Mouse (Mus musculus) splenic B cell, adult 2 months (primary cell): ENCODE measurements around the gene Mgat3.

Source experiments
- DNase-seq: peaks from one replicate; pipeline ENCODE4 v3.0.0-alpha.2; 2011; ENCODE audit warnings: low read depth, low spot score
- H3K27me3 ChIP-seq: 2 replicates; pipeline ENCODE4 v1.6.1; 2012; ENCODE audit warnings: mild to moderate bottlenecking, low read length, moderate library complexity, mixed read lengths; ENCODE audit not compliant: control insufficient read depth, poor library complexity, insufficient read depth, severe bottlenecking
- H3K36me3 ChIP-seq: 2 replicates; pipeline ENCODE4 v1.6.1; 2012; ENCODE audit warnings: mild to moderate bottlenecking, low read length, moderate library complexity, mixed read lengths; ENCODE audit not compliant: control insufficient read depth, poor library complexity, insufficient read depth, severe bottlenecking

The Mgat3 gene

DNA sequence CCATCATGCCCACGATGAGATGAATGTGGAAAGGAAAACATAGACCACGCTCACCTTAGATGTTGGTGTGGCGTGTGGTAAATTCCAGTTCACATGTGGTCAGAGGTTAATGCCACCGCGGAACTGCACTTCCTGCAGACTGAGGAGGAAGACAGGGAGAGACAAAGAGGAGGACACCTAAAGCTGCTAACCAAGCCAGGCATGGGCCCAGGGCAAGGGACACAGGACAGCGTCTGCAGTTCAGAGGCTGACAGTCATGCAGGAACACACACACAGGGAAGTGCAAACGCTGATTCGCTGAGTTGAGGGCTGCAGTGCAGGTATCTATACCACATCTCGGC lies 42.9 kb downstream of the Mgat3 start:
- no peak for DNase-seq
- Histone ChIP-seq H3K36me3 (no peaks in the 10 kb centered on the region), H3K27me3 (no peaks in the 10 kb centered on the region)

DNA sequence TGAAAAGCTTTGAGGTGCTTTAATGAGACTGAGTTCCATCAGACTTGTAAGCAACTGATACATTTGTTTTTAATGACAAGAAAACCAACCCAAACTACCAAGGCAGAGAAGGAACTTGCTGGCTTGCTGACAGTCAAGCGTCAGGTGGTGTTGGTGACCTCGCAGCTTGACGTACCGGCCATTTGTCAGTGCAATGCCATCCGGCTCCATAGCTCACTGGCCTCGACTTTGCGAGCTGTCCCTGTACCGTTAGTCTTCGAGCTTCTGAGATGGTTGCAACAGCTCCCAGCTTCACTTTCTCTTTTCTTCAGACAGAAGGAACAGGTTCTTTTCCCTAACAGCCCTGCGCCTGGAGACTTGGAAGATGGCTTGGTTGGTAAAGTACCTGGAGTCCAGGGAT lies 44.0 kb downstream of the Mgat3 start:
- no peaks in the 10 kb centered on the region for H3K36me3 ChIP-seq
- DNase-seq, result no peak
- H3K27me3 ChIP-seq, result no peaks in the 10 kb centered on the region

GRCm38 (mm10) chr15:80219211-80219610 lies 45.7 kb downstream of the Mgat3 start:
- peak; percentile 66 for DNase-seq
- Histone ChIP-seq H3K27me3 (no peaks in the 10 kb centered on the region), H3K36me3 (no peaks in the 10 kb centered on the region)

DNA sequence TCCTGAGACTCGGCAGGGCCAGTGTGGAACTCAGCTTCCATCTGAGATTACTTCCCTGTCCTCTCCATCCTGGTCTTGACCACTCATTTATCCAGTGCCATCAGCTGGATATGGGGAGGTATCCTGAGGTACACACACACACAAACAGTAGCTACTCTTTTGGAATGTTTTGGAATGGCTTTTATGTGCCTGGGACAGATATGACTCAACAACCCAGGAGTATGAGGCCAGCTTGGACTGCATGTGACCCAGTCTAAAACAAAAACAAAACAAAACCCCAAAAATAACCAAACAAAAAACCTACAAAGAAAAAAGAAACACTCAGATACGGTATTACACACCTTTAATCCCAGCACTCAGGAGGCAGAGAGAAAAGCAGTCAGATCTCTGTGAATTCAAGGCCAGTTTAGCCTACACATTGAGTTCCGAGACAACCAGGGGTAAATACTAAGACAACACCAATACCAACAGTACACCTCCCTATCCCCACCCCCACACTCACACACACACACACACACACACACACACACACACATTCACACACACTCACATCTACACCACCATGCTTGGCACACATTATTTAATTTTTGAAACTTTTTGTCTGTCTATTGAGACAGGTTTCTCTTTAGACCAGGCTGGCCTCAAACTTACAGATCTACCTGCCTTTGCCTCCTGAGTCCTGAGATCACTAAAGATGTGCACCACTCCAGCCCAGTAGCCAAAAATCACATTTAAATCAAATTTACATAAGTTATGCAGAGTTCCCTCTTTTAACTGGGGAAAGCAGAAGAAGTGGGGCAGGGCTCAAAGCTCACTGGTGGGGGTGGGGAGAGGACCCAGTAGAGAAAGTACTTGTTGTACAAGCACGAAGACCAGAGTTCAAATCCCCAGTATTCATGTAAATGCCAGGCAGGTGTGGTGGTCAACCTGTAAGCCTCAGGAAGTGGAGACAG lies 46.5 kb downstream of the Mgat3 start:
- H3K27me3 ChIP-seq, result no peaks in the 10 kb centered on the region
- peak; percentile 34 for DNase-seq
- no peaks in the 10 kb centered on the region for H3K36me3 ChIP-seq

GRCm38 (mm10) chr15:80221031-80221430 lies 47.5 kb downstream of the Mgat3 start:
- DNase-seq, result no peak
- H3K27me3 ChIP-seq, result no peaks in the 10 kb centered on the region
- no peaks in the 10 kb centered on the region for H3K36me3 ChIP-seq

- no peaks in the 10 kb centered on the region for H3K27me3 ChIP-seq
- no peak for DNase-seq
Measured at GRCm38 (mm10) chr15:80223751-80224150, 50.2 kb downstream of the Mgat3 start.

DNA sequence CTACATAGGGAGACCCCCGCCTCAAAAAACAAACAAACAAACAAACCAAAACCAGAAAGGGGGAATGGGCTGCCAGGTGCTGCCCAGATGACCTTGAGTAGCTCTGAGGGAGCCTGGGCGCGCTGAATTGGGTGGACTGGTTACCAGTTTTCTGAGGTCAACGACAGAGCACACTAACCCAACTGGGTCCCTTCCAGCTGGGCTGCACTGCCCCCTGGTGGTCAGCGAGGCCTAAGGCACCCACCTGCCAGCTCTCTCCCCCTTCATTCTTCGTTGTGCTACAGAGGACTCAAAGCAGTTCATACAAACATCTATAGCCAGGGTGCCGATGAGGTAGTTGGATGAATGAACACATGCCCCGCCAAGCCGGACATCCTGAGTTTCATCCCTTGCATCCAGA lies 51.7 kb downstream of the Mgat3 start:
- H3K36me3 ChIP-seq, result no peaks in the 10 kb centered on the region
- H3K27me3 ChIP-seq, result no peaks in the 10 kb centered on the region
- DNase-seq, result peak; percentile 81

More at GRCm38 (mm10) chr15:80223751-80224150, 50.2 kb downstream of the Mgat3 start:
- H3K36me3 ChIP-seq, result no peaks in the 10 kb centered on the region

DNA sequence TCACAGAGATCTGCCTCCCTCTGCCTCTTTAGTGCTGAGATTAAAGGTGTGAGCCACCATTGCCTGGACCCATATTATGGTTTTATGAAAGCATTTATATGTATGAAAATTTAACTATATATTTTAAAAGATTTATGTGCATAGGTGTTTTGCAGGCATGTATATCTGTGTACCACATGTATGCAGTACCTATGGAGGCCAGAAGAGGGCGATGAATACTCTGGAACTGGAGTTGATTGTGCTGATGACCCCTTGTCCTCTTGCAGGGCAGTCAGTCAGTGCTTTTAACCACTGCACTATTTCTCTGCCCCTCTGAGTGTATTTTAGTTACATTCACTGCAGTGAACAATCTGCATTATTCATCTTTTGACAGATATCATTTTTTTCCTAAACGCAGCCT lies 52.3 kb downstream of the Mgat3 start:
- DNase-seq, result peak; percentile 83
- H3K36me3 ChIP-seq, result no peaks in the 10 kb centered on the region
- H3K27me3 ChIP-seq, result no peaks in the 10 kb centered on the region

GRCm38 (mm10) chr15:80228071-80228800 lies 54.7 kb downstream of the Mgat3 start:
- DNase-seq, result no peak
- Histone ChIP-seq H3K27me3 (no peaks in the 10 kb centered on the region), H3K36me3 (no peaks in the 10 kb centered on the region)

- no peak for DNase-seq
- no peaks in the 10 kb centered on the region for H3K27me3 ChIP-seq
- peaks cover 5% of the 10 kb centered on the region for H3K36me3 ChIP-seq
Measured at GRCm38 (mm10) chr15:80232331-80232730, 58.8 kb downstream of the Mgat3 start.

GRCm38 (mm10) chr15:80233053-80233452 lies 59.5 kb downstream of the Mgat3 start:
- H3K36me3 ChIP-seq, result peaks cover 5% of the 10 kb centered on the region
- no peak for DNase-seq
- H3K27me3 ChIP-seq, result no peaks in the 10 kb centered on the region

- DNase-seq, result peak; percentile 99
- Histone ChIP-seq H3K36me3 (peaks cover 9% of the 10 kb centered on the region), H3K27me3 (no peaks in the 10 kb centered on the region)
Measured at GRCm38 (mm10) chr15:80233733-80234509, 60.4 kb downstream of the Mgat3 start, which contains the start of gene Mief1. Gene Mief1, plus strand, starts transcription at chr15:80234018.

- H3K36me3 ChIP-seq, result peaks cover 9% of the 10 kb centered on the region
- H3K27me3 ChIP-seq, result no peaks in the 10 kb centered on the region
- no peak for DNase-seq
Measured at GRCm38 (mm10) chr15:80235535-80235934, 62.0 kb downstream of the Mgat3 start, which contains the start of gene AC140267.1. Gene AC140267.1, plus strand, starts transcription at chr15:80235835.

- H3K27me3 ChIP-seq, result no peaks in the 10 kb centered on the region
- H3K36me3 ChIP-seq, result peaks cover 30% of the 10 kb centered on the region
- no peak for DNase-seq
Measured at GRCm38 (mm10) chr15:80248135-80248534, 74.6 kb downstream of the Mgat3 start.
